Mouse (Mus musculus) right cerebral cortex, postnatal 25 days (tissue): ENCODE data around the gene Rnf222.

ENCODE experiments used
- DNase-seq: peaks from one replicate; pipeline ENCODE4 v3.0.0; 2022

The Rnf222 gene

DNA sequence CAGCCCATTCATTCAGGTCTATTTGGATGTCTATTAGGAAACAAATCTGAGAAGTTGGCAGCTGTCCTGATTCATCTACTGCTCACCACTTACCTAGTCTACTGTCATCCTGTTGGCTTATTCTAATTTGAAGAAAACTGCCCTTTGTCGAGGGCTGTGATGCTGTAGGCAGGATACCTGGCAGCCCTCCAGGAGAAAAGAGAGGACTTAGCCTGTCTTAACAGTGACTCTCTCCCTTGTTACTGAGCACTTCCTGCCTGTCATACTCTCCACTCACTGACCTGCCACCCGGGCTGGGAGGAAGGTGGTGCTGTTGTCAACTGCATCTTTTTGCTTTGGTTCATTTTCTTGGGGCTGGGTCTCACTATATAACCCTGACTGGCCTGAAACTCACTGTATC, 2.3 kb downstream of the Rnf222 start:
- DNase-seq = no peak

DNA sequence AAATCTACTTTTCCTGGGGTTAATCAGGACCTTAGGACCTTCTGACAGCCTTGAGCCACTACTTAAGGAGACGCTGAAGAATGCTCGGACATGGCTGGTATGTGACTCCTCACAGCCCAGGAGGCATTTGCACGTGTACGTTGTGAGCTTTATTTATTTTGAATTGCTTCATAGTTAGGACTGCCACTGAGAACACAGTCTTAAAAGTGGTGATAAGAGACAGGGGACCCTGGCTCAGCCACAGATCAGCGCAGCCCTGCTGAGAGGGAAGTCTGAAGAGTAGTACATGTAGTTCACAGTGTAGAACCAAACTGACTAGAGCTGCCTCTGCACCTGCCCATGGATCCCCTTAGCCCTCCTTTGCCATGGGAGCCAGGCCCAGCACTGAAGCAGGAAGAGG, 3.5 kb downstream of the Rnf222 start:
- no peak for DNase-seq

DNA sequence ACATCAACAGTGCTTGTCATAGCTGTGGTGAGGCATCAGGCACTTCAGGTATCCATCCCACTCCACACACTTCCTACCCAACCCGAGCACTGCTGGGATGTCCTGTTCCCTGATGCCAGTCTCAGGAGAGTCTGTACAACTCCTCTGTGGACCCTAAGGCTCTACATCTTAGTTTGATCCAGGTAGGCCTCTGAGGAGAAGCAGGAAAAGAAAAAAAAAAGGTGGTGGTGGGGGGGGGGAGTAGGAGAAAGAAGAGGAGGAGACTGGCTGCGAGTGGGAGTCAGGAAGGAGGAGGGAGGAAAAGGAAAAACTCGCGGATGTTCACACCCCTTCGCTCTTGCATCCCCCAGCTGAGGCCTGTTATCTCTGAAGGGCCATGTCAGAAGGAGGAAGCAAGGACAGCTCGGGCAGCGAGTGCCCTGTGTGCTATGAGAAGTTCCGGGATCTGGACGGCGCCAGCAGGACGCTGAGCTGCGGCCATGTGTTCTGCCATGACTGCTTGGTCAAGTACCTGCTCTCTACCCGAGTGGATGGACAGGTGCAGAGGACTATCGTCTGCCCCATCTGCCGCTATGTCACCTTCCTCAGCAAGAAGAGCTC, 4.0 kb downstream of the Rnf222 start:
- no peak for DNase-seq

DNA sequence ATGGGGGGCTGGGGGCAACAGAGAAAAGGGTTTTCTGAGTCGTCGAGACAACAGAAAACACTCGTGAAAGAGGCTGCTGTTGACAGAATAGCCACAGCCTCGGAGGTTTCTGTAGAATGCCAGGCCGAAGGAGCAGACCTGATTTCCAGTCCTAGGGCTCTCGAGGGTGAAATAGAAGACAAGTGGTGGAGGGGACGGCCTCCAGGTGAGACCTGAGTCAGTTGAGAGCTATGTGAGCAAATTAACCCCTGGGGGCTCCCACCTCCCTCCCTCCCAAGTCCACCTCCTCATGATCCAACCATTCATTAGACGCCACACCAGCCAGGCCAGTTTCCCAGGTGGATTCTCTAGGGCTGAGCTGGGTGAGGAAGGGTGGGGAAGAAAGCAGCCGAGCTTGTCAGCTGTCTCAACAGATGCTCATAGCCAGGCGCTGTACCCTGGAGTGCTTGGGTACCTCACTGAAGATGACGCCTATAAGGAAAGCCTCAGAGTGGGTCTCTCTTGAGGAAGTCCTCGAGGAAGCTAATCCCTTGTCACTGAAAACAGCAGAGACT, 5.6 kb downstream of the Rnf222 start:
- no peak for DNase-seq

DNA sequence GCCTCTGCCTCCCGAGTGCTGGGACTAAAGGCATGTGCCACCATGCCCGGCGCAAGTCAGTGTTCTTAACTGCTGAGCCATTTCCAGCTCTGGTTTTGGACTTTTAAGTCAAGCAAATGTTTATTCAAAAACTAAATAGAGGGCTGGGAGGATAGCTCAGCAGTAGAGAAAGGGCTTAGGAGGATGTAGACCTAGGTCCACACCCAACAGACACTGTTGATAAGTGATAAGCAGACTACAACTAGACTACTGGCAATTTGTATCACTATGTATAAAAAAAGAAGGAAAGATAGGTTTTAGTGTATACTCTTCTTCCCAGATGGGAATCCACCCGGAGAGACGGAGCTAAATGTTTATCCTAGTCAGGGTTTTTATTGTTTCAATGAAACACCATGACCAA, 7.9 kb downstream of the Rnf222 start:
- no peak for DNase-seq

DNA sequence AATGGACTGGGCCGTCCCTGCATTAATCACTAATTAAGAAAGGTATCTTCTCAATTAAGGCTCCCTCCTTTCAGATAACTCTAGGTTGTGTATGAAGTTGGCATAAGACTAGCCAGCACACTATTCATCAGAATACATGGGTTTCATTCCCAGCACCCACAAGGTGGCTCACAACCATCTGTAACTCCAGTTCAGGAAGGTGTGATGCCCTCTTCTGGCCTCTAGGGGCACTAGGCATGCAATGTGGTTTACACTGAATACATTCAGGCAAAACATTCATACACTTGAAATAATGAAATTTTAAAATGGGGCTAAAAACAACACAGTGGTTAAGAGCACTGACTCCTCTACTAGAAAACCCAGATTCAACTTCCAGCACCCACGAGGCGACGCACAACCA, 8.8 kb downstream of the Rnf222 start:
- DNase-seq = no peak

DNA sequence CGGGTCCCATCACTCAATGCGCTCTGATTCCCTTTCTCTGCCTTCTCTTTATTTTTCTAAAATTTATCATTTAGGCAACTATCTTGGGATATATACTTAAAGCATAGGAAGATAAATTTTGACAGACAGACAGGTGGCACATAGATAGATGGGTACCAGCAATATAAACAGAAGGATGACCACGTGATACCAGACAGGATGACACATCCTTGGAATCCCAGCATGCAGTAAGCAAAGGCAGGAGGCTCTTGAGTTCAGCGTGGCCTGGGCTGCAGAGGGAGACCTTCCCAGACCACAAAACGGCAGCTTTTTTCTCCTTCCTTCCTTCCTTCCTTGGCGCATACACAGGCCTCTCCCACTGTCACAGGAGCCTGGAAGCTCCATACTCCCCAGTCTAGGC, 9.5 kb downstream of the Rnf222 start:
- DNase-seq = no peak

DNA sequence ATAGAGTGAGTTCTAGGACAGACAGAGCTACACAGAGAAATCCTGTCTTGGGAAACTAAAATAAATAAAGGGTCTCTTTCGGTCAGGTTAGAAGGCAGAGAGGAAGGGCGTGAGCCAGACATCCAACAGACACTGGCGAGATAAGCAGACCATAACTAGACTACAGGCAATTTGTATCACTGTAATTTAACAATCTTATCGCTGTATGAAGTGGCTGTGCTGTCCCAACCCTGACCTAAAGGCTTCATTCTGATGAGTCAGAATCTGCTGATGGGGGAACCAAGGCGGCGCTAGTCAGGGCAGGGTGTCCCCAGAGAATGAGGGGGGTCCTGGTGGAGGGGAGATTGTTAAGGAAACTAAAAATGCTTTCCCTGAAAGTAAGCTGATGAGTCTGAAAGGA, 10.4 kb downstream of the Rnf222 start:
- no peak for DNase-seq

DNA sequence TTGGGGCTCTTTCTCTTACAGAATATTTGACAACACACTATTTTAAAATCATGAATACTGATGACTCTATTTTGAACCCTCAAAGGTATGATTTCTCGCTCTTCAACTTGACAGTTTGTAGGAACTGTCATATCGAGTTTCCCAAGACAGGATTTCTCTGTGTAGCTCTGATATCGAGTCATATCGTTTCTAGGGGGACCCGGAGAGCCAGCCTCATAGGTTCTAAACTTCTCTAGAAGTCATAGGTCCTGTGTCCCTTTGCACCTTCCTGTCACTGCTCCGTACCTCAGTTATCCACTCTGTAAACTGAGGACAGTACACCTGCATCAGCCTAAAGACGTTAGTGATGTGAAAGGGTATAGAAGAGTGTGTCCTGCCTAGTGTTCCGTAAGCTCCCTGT, 11.5 kb downstream of the Rnf222 start:
- no peak for DNase-seq

DNA sequence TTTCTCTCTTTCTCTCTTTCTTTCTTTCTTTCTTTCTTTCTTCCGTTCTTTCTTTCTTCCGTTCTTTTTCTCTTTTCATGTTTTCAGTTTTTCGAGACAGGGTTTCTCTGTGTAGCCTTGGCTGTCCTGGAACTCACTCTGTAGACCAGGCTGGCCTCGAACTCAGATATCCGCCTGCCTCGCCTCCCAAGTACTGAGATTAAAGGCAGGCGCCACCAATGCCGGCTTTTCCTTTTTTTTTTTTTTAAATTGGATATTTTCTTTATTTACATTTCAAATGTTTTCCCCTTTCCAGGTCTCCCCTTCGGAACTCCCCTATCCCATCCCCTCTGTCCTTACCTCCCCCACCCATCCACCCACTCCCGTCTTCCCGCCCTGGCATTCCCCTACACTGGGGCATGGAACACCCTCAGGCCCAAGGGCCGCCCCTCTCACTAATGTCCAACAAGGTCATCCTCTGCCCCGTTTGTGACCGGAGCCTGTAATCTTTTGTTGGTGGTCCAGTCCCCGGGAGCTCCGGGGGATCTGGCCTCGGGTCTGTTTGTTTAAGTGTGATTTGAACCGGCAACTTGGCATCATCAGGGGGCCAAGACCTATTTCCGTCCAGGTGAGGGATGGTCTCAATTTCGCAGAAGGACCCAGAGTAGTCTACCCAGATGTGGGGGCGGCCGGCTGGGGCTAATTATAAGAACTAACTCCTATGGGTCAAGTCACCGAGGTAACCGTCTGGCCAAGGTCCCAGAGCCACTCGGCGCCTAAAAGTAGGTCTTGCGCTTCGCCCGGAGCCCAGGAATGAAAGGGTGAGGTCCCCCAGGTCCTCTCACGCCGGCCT, 12.4 kb downstream of the Rnf222 start:
- no peak for DNase-seq

DNA sequence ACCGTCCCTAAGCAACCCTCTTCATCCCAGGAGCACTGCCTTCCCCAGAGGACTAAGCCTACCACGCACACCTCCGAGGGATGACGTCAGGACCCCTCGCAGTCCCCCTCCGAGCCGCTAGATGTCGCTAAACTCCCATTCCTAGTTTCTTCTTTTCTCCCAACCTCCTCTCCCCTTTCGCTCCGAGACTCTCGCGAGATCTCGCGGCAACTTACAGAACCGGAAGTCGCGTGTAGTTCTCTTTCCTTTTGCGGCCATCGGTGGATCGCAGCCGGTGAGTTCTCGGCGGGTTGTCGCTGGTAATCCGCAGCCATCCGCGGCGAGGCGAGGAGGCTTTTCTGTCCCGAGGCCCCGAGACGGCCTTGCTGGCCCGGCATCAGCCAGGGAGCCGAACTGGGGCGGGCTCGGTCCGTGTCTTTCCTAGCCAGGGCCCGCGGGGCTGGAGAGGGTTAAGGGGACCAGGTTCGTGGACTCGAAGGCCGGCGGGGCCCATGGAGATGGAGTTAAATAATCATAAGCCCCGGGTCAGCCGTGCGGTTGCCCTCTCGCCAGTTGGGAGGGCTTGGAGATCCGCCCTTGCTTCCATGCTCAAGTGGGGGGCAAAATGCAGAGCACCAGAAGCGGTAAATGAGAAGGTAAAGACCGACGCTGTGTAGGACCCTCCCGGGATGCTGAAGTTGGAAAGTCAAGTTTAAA, 13.1 kb downstream of the Rnf222 start, which contains the start of gene Rpl26:
Gene Rpl26 (plus strand): TSS at position 233 of the 696 bp plus-strand sequence.
- DNase-seq = peak; percentile 98

DNA sequence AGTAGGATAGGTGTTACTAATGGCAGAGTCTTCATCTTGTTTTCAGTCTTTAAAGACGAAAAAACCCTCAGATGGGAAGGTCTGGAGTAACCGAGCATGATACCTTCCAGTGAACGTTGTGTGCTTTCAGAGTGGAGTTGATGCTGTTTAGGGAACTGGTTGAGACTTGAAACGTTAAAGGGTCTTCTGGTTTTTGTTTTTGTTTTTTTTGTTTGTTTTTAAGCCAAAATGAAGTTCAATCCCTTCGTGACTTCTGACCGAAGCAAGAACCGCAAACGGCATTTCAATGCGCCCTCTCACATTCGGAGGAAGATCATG, 13.7 kb downstream of the Rnf222 start:
- DNase-seq = no peak

DNA sequence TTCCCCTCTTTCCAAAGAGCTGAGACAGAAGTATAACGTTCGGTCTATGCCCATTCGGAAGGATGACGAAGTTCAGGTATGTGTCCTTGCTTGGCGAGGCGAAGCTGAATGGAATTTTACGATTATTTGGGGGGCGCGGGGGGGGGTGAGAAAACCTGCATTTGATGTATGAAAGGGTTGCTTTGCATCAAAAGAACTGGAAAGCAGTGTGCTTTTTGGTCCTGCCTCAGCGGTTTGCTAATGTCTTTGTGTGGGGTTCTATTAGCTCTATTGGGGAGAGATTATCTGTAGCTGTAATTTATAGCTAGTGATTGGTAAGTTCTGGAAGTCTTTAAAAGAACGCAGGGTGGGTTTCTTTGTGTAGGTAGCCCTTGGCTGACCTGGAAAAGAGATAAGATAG, 14.0 kb downstream of the Rnf222 start:
- DNase-seq = no peak

DNA sequence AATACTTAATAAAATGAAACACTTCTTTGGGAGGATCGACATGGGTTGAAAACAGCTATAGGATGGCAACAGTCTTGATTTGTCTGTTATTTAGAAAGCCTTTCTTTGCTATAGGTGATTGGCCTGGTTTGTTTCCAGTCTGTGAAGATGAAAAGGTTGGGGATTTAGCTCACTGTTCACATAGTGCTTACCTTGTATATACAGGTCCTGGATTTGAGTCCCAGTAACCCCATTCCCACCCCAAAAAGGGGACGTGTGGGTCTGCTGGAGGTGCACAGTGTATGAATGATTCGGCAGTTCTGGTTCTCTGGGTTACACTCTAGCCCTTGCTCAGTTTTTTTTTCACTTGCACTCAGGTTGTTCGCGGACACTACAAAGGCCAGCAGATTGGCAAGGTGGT, 14.5 kb downstream of the Rnf222 start:
- DNase-seq = no peak

DNA sequence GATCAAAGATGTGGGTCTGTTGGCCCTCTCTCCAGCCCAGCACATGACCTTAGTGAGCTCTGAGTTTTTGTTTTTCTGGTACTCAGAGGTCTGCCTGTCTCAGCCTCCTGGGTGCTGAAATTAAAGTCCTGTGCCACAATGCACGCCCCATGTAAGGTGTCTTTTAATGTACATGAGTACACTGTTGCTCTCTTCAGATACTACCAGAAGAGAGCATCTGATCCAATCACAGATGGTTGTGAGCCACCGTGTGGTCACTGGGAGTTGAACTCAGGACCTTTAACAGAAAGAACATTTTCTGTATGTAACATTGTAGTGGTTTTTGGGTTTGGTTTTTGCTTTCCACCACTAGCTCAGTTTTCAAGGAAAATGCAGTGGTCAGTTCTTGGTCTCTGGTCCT, 15.4 kb downstream of the Rnf222 start:
- DNase-seq = no peak

DNA sequence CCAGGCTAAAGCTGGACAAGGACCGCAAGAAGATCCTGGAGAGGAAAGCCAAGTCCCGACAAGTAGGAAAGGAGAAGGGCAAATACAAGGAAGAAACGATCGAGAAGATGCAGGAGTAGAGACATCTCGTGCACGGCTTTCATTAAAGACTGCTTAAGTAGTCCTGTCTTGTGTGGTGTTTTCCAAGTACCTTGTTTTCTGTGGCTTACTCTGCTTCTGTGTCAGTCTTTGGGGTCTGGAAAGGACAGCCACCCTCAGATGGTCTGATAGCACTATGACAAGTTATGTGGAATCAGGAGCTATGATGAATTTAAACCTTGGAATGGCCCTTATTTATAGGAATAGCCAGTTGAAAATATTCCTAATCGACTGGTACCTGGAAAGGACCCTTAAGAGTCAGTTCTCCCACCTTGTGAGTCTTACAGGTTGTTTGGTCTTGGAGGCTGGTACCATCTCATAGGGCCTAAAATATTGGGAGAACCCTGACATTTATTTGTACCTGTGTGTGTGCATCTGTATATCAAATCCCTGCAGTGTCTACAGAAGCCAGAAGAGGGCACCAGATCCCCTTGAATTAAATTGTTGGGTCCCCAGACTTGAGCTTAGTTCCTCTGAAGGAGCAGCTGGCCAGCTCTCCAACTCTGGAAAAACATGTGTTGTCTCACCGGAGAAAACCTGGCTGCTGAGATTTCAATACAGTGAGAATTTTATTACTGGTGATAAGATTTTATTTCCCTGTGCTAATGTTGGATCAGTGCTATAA, 16.2 kb downstream of the Rnf222 start:
- DNase-seq = peak; percentile 55

DNA sequence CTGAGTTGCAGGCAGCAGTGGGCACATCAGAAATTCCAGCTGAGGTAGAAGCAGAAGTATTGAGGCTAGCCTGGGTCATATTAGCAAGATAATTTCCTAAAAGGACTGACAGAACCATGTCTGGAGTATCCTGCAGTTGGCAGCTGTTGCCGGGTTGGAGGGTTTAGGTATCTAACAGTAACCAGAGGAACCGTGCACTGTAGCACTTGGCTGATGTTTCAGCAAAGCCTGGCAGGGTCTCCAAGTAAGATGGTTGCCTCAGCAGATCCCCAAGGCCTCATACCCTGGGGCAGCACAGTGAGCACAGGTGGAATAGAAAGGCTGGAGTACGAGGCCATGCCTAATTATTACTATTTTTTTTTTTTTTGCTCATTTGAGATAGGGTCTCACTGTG, 16.8 kb downstream of the Rnf222 start:
- no peak for DNase-seq

DNA sequence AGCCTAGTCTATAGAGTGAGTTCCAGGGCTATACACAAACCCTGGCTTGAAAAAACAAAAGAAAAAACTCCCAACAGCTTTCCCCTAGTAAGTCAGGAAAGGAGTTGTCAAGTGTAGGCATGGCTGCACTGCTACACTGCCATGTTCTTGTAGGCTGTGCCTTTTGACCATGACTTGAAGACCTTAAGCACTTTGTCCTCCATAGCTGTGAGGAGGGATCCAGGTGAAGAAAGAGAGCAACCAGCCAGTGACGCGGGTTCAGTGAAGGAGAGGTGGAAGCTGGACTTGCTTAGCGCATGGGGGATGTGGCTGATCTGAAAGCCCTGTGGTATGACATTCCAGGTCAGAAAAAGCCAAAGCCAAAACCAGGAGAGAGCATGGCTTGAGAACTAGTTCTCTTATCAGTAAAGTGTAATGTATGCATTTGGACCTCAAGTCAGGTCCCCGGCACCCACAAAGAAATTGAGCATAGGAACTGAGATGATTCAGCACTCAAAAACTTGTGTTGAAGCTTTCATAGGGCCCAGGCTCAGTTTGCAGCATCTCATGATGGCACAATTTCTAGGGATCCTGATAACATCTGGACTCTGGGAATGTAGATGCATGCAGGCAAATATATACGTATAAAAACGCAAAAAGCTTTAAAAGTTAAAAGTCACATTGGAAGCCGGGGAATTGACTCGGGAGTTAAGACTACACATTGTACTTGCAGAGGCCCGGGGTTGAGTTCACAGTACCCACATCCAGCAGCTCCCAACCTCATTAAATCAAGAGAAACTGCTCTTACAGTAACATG, 17.5 kb downstream of the Rnf222 start:
- no peak for DNase-seq

DNA sequence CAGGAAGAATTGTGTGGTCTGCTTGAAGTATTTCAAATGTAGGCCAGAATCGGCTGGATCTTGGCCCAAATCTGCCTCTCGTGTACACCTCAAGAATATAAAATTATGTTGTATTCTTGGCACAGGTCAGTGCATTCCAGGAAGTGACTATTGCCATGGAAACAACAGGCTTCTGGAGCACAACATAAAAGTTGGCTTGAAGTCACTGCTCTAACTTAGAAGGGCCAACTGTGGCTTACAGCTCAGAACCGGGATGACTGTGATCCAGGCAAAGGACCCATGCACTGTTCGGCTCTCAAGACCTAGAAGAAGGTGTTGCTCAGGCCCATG, 18.1 kb downstream of the Rnf222 start:
- no peak for DNase-seq

DNA sequence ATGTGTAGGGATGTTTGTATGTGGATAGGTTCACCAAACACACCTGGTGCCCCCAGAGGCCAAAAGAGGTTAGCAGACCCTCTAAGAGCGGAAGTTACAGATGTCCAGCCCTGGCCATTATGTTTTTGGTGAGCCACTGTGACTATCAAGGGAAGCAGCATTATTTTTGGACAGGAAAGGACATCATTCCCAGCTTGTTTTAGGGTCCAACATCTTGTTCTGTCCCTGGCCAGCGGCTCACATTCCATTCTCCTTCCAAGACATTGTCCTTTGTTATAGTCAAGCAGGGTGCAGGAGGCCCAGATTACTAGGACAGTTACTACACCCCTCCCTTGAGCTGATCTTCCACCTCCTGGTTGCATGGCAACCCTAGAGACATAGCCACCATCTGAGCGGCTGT, 18.9 kb downstream of the Rnf222 start:
- DNase-seq = no peak

DNA sequence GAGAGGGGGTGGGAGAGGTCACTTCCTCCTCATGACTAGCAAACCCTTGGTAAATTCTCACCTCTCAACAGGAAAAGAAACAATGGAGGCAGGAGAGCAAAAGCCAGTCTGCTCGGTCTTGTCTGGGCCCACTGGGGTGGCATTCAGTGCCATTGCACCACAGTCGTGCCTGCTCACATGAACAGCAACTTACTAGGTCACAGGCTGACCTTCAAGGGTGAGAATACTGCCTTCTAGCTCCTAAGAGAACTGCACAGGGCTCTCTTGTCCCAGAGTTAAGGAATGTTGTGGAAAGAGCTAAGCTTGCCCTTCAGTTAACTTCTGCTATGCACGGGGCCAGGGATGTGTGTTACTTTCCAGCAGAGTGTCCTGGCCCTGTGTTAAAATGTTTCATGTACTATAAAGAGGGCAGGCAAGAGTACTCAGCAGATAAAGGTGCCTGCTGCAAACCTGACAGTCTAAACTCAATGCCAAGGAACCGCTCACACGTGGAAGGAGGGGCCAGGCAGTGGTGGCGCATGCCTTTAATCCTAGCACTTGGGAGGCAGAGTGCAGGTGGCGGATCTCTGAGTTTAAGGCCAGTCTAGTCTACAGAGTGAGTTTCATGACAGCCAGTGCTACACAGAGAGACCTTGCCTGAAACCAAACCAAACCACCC, 20.6 kb downstream of the Rnf222 start:
- DNase-seq = no peak
